Mouse (Mus musculus) splenic B cell, adult 2 months (primary cell): ENCODE data around the gene Rps6ka4.

Source experiments
- DNase-seq: peaks from one replicate; pipeline ENCODE4 v3.0.0-alpha.2; 2011; ENCODE audit warnings: low read depth, low spot score
- H3K27me3 ChIP-seq: 2 replicates; pipeline ENCODE4 v1.6.1; 2012; ENCODE audit warnings: mild to moderate bottlenecking, low read length, moderate library complexity, mixed read lengths; ENCODE audit not compliant: control insufficient read depth, poor library complexity, insufficient read depth, severe bottlenecking
- H3K36me3 ChIP-seq: 2 replicates; pipeline ENCODE4 v1.6.1; 2012; ENCODE audit warnings: mild to moderate bottlenecking, low read length, moderate library complexity, mixed read lengths; ENCODE audit not compliant: control insufficient read depth, poor library complexity, insufficient read depth, severe bottlenecking

Rps6ka4 gene

GRCm38 (mm10) chr19:6857003-6857360 lies 16.5 kb upstream of the Rps6ka4 start:
- no peaks in the 10 kb centered on the region for H3K27me3 ChIP-seq
- H3K36me3 ChIP-seq = 0 out of 2 replicates have a peak, but pooled peaks cover 2% of the 10 kb centered on the region
- DNase-seq = no peak

DNA sequence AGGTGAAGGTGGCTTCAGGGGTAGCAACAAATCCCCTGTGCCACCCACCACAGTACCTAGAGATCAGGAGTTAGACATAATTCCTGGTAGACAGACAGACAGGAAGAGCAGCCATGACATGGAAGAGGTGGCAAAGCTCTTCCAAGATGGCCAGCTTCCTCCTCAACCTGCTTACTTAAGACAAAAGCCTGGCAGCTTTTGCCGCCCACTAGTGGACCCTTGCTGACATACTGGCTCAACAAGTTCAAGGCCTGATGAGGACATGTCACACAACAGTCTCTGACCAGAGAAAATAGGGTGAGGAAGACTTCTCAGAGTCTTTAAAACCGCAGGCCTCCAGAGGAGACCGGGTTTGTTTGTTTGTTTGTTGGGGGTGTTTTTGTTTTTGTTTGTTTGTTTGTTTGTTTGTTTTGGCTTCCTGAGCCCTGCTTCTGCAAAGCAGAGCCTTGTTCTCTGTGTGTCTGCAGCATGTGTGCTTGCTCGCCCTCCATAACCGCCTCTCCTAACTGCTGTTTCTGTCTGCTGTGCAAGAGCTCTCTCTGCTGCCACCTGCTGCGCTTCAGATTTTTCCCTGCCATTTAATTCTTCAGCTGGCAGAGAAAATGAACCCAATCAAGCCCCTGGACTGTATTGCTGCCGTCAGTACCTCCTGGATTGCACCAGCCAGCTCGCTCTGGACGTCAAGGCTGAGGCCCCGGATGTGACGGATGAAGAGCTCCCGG lies 16.0 kb upstream of the Rps6ka4 start:
- Histone ChIP-seq H3K27me3 (no peaks in the 10 kb centered on the region), H3K36me3 (0 out of 2 replicates have a peak, but pooled peaks cover 2% of the 10 kb centered on the region)
- peak; percentile 76 for DNase-seq

GRCm38 (mm10) chr19:6855225-6856031 lies 15.0 kb upstream of the Rps6ka4 start:
- H3K36me3 ChIP-seq = 0 out of 2 replicates have a peak, but pooled peaks cover 2% of the 10 kb centered on the region
- no peaks in the 10 kb centered on the region for H3K27me3 ChIP-seq
- no peak for DNase-seq

DNA sequence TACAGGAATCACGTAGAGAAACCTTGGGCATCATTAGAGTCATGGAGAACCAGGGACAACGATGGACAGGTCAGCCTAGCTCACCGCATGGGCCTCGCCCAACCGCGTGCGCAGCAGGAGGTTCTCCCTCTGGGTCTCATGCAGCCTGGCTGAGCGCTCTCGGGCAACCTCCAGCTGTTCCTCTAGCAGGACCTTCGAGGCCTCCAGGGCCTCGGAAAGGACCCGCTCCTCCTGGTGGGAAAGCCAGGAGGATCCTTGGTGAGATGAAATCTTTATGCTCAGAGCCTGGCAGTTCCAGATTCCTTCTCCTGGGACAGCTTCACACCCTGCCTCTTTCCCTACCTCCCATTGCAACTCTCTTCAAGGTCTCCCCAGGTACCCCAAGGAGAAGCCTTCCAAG lies 14.2 kb upstream of the Rps6ka4 start:
- DNase-seq = no peak
- Histone ChIP-seq H3K27me3 (no peaks in the 10 kb centered on the region), H3K36me3 (0 out of 2 replicates have a peak, but pooled peaks cover 2% of the 10 kb centered on the region)

GRCm38 (mm10) chr19:6853903-6854302 lies 13.5 kb upstream of the Rps6ka4 start:
- Histone ChIP-seq H3K36me3 (0 out of 2 replicates have a peak, but pooled peaks cover 2% of the 10 kb centered on the region), H3K27me3 (no peaks in the 10 kb centered on the region)
- DNase-seq = no peak

GRCm38 (mm10) chr19:6852393-6853305 lies 12.2 kb upstream of the Rps6ka4 start:
- H3K27me3 ChIP-seq = no peaks in the 10 kb centered on the region
- no peak for DNase-seq
- H3K36me3 ChIP-seq = 0 out of 2 replicates have a peak, but pooled peaks cover 2% of the 10 kb centered on the region

GRCm38 (mm10) chr19:6851497-6851896 lies 11.1 kb upstream of the Rps6ka4 start:
- no peak for DNase-seq
- Histone ChIP-seq H3K36me3 (peaks cover 4% of the 10 kb centered on the region; the same call in 1 of the 2 replicates), H3K27me3 (no peaks in the 10 kb centered on the region)

DNA sequence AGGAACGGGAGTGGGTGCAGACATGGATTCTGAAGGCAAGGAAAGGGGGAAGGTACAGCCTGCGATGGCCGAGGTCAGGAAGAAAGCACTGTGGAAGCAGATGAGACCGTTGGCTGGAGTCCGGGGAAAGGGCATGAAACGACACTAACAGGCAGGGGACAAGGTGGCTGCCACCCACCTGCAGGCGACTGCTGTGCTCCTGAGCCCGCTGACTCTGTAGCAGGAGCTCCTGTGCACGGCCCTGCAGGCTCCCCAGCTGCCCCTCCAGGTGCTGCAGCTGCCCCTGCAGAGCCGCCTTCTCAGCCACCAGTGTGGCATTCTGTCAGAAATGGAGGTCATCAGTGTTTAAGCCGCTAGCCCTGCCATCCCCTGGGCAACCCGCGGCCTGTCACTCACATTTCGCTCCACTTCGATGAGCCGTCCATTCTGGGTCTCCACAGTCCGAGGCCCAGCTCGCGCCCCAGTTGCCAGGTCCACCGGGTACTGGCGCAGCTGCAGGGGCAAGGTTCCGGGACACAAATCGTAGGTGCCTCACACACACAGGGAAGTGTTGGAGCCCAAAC lies 9.2 kb upstream of the Rps6ka4 start:
- Histone ChIP-seq H3K27me3 (no peaks in the 10 kb centered on the region), H3K36me3 (peaks cover 4% of the 10 kb centered on the region; the same call in 1 of the 2 replicates)
- DNase-seq = no peak

DNA sequence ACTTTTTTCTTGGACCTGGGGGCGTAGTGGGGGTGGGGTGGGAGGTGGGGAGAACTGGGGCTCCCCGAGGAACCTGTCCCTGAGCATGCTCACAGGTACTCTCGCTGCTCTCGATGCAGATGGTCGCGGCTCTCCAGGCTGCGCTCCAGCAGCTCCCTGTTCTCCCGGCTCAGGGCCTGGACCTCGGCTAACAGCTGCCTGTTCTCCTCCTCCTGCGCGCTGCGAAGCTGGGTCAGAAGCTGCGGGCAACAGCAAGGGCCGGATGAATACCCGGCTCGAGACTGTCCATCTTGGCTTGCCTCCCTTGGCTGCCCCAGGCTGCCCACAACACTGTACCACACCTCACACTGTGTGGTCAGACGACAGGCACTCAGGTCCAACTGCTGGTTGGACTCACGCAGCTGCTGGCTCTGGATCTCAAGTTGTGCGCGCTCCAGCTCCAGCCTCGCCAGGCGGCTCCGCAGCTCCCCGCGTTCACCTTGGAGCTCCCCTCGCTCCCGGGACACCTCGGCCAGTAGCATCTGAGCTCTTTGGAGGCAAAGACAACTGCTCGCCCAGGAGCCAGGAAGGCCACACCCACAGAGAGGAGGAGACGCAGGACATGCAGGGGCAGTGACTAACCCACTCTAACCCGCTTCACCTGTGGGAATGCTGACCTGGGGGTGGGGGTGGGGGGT lies 7.5 kb upstream of the Rps6ka4 start:
- no peaks in the 10 kb centered on the region for H3K27me3 ChIP-seq

DNA sequence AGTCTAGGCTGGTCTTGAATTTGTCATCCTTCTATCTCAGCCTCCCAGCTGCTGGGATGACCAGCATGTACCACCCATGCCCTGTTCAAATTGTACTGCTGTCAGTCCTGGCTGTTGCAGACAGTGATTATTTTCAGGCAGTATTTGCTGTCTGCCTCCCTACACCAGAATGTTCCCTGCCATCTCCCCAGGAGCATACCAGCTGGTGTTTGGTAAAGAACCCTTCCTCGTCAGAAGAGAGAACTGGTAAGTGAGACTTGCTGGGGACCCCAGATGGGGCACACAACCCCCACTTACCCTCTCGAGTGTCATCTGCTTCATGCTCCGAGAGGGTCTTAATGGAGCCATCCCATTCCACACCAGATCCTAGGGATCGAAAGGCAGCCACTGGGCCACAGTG lies 5.6 kb upstream of the Rps6ka4 start:
- Histone ChIP-seq H3K27me3 (no peaks in the 10 kb centered on the region; the same call in 1 of the 2 replicates), H3K36me3 (peaks cover 2% of the 10 kb centered on the region; the same call in 1 of the 2 replicates)
- no peak for DNase-seq

More for the DNA sequence above, 7.5 kb upstream of the Rps6ka4 start:
- peaks cover 2% of the 10 kb centered on the region; the same call in 1 of the 2 replicates for H3K36me3 ChIP-seq
- no peak for DNase-seq

- no peak for DNase-seq
- H3K27me3 ChIP-seq = no peaks in the 10 kb centered on the region; the same call in 1 of the 2 replicates
- 0 out of 2 replicates have a peak, but pooled peaks cover 2% of the 10 kb centered on the region for H3K36me3 ChIP-seq
These were observed 1.9 kb upstream of the Rps6ka4 start for GRCm38 (mm10) chr19:6842353-6842752.

DNA sequence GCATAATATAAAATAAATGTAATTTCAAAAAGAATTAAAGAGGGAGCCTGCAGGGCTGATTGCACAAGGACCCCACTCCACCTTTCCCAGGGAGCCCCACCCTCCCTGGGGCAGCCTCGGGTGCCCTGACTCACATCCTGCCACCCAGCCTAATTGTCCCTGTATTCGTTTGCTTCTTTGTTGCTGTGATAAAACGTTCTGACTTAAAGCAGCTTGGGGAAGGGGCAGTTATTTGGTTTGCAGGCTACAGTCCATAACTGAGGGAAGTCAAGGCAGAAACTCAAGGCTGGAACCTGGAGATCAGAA lies 809 bp upstream of the Rps6ka4 start:
- no peak for DNase-seq
- peaks cover 3% of the 10 kb centered on the region for H3K36me3 ChIP-seq
- no peaks in the 10 kb centered on the region; the same call in 1 of the 2 replicates for H3K27me3 ChIP-seq

DNA sequence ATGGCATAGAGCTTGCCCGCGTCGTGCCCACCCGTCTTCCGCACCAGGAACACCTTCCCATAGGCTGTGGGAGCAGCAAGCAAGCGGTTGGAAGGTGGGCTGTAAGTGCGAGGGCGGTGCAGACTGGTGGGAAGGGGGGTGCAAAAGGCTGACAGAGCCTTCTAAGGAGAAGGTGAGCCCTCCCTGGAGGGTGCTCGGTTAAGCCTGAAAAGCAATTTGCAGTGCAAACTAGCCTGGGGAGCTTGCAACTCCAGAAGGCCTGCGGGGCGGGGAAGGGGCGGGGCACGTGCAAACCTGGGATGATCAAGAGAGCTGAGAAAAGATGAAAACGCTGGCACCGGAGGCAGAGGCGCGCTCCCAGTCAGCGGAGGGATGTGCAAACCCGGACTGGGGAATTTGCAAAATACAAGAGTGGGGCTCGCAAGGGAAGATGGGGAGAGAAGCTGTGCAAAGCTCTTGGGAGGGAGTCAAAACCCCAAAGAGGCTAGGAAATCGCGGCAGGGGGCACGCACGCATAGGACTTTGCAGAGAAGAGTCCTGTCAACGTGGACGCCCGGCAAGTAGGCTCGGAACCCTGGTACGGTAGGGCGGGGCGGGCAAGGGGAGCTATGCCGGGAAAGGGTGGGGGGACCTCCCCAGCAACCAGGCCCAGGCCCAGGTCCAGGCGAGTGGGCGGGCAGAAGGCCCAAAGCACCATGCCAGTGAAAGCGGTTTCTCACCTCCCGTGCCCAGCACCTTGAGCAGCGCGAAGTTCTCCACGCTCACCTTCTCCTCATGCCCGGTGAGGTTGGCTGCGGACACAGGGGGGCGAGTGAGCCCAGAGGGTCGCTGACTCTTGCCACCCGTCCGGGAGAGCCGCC lies 591 bp downstream of the Rps6ka4 start:
- DNase-seq = no peak

More for the DNA sequence above, 591 bp downstream of the Rps6ka4 start:
- Histone ChIP-seq H3K27me3 (no peaks in the 10 kb centered on the region; the same call in 1 of the 2 replicates), H3K36me3 (peaks cover 8% of the 10 kb centered on the region)
